Mouse (Mus musculus): ENCODE results near the gene Rab3il1. TPM values are rescaled to one million over a fixed set of nuclear protein-coding genes. Genes with fewer than 3 reads are reported as not detected.
A peak's percentile ranks its signal among the peaks of the same experiment; 100 is the strongest.

The Rab3il1 gene
- polyA plus RNA-seq, 1 experiment from 2014 or later = 26.2 TPM

DNA sequence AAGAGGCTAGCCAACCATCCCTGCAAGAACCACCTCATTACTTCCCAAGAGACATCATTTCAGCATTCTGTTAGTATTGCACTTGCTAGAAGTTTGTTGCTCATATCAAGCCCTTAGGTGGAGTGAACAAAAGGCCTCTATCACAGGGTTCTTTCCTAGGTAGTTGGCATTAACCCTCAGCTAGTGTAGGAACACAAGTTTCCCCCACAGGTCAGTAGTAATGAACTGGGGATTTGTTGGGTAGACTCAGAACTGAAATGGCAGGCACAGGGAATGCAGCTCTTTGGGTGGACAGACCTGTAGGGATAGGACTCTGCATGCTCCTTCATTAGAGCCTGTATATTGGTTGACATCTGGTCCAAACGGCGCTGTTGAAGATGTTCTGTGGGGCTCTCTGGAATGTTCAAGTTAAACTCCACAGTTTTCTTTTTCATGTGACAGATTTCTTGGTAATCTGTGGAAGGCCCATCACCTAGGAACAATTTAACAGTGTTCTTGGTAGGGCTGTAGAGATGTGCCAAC is 15.5 kb upstream of the Rab3il1 start:
- Histone ChIP-seq H3K27ac (replicated peaks) (no peak overlapping the region), H3K27me3 (no peaks in the 10 kb centered on the region), H3K4me1 (replicated peaks) (peaks cover 26% of the 10 kb centered on the region), H3K36me3 (peaks cover 24% of the 10 kb centered on the region), H3K4me2 (no peak overlapping the region), H3K9ac (no peak overlapping the region), H3K9me3 (no peaks in the 10 kb centered on the region), H3K4me3 (no peak overlapping the region)
- no peak for ATAC-seq (ENCODE audit: low read depth)
- WGBS = 91% methylated on average over 2 of the region's 2 CpGs

DNA sequence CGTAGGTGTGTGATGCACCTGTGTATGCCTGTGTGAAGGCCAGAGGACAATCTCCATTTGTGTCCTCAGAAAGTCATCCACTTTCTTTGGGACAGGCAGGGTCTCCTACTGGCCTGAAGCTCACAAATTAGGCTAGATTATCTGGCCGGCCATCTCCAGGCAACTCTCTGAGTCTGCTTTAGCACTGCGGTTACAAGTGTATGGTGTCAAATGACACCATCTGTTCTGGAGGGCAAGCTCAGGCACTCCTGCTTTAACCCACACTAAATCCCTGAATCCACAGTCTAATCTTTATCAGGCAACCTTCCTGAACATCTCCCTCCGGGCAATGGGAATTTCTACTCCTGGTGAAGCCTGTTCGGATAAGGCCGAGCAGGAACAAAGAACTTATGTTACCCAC is 14.3 kb upstream of the Rab3il1 start:
- no peaks in the 10 kb centered on the region for H3K9me3 ChIP-seq
- H3K27ac ChIP-seq (replicated peaks) = no peak overlapping the region
- H3K36me3 ChIP-seq = peaks cover 24% of the 10 kb centered on the region
- 58% methylated on average over 6 of the region's 6 CpGs for WGBS
- H3K9ac ChIP-seq = no peak overlapping the region
- no peak for ATAC-seq (ENCODE audit: low read depth)
- H3K4me3 ChIP-seq = no peak overlapping the region
- H3K4me2 ChIP-seq = no peak overlapping the region
- H3K4me1 ChIP-seq (replicated peaks) = peaks cover 15% of the 10 kb centered on the region
- H3K27me3 ChIP-seq = no peaks in the 10 kb centered on the region

DNA sequence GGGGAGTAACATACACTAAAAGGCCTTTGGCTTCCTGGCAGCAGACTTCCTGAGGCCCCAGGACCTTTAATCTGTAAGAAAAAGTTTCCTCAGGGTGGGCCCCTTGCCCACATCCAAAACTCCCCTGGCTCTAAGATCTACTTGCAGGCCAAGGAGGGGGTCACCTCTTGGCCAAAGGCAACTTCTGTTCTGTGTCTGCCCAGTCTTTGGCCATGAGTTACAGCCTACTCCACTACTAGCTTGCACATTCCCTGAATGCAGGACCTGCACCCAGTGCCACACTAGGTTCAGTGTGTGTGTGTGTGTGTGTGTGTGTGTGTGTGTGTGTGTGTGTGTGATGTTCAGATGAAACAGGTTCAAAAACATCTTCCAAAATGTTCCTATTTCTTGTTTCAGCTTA is 13.9 kb upstream of the Rab3il1 start:
- Histone ChIP-seq H3K27ac (replicated peaks) (no peak overlapping the region), H3K27me3 (no peaks in the 10 kb centered on the region), H3K4me2 (no peak overlapping the region), H3K4me1 (replicated peaks) (peaks cover 15% of the 10 kb centered on the region), H3K36me3 (peaks cover 24% of the 10 kb centered on the region), H3K9me3 (no peaks in the 10 kb centered on the region), H3K9ac (no peak overlapping the region), H3K4me3 (no peak overlapping the region)
- no peak for ATAC-seq (ENCODE audit: low read depth)

DNA sequence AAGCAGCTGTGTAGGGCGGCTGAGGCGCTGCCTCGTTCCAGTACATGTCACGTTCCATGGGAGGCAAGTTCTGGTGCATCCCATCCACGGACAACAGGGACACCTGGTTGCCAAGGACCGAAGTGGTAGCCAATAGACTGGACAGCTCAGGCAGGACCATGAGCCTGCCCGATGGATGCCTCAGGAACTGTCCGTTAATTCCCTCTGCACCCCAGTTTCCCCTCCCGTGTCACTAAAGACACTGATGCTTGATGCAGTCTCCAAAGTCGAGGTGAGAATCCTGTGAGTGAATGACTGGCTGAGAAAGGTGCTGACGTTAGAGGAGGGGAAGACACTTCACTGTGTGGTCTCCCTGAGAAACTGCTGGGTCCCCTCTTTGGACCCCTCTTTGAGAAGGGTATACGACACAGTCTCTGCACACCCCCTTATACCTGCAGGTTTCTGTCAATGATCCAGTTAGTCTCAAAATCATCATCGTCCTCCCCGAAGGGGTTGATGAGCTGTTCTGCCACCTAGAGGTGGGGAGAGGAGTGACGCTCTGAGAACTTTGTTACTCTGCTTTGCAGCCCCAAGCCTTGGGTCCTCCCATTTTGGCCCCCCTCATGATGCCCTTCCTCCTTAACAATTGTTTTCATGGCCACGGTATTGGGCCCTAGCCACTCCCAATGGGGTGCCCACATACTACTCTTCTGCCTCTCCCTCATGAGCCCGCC is 12.1 kb upstream of the Rab3il1 start:
- no peak overlapping the region for H3K9ac ChIP-seq
- H3K27me3 ChIP-seq = no peaks in the 10 kb centered on the region
- no peak overlapping the region for H3K4me3 ChIP-seq
- ATAC-seq (ENCODE audit: low read depth) = no peak
- H3K9me3 ChIP-seq = no peaks in the 10 kb centered on the region
- H3K27ac ChIP-seq (replicated peaks) = no peak overlapping the region
- peaks cover 20% of the 10 kb centered on the region for H3K36me3 ChIP-seq
- 67% methylated on average over 17 of the region's 17 CpGs for WGBS
- H3K4me2 ChIP-seq = no peak overlapping the region
- peaks cover 10% of the 10 kb centered on the region for H3K4me1 ChIP-seq (replicated peaks)

DNA sequence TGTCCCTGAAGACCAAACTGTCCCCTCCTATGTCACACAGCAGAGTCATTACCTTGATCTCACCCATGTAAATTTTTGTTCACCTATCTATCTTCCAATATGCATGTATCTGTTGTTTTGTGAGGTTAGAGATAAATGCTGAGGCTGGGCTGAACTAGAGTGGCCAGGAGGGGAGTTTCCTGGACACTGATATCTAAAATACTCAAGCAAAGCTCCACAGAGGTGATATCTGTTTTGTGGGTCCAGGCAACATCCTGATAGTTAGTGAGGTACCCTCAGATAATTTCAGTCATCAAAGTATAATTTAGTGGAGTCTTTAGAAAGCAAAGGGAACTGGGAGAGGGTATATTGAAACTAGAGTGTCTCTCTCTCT is 11.6 kb upstream of the Rab3il1 start:
- no peak overlapping the region for H3K27ac ChIP-seq (replicated peaks)
- peaks cover 8% of the 10 kb centered on the region for H3K4me1 ChIP-seq (replicated peaks)
- ATAC-seq (ENCODE audit: low read depth) = no peak
- no peaks in the 10 kb centered on the region for H3K27me3 ChIP-seq
- no peak overlapping the region for H3K4me2 ChIP-seq
- peaks cover 15% of the 10 kb centered on the region for H3K36me3 ChIP-seq
- no peaks in the 10 kb centered on the region for H3K9me3 ChIP-seq
- no peak overlapping the region for H3K9ac ChIP-seq
- no peak overlapping the region for H3K4me3 ChIP-seq

DNA sequence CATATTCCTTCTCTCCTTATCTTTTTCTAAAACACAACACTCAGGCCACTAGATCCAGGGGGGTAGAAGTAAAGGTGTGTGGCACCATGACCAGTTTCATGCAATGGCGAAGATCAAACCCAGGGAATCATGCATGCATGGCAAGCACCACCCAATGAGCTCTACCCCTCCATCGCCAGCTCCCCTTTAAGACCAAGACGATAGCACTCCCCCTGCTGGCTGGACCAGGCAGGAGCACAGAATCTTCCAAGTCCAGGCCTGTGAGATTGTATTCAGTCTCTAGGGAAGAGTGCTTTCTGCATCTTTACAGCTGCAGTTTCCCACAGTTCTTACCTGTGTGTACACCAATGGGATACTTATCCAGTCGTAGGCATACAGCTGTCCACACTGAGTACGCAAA is 10.2 kb upstream of the Rab3il1 start:
- WGBS = 19% methylated on average over 5 of the region's 5 CpGs
- peaks cover 8% of the 10 kb centered on the region for H3K4me1 ChIP-seq (replicated peaks)
- H3K36me3 ChIP-seq = peaks cover under 1% of the 10 kb centered on the region; the same call in 1 of the 2 replicates
- ATAC-seq (ENCODE audit: low read depth) = peak; percentile 28; the same call in 1 of the 2 replicates
- H3K9me3 ChIP-seq = no peaks in the 10 kb centered on the region
- H3K27me3 ChIP-seq = no peaks in the 10 kb centered on the region
- H3K4me2 ChIP-seq = no peak overlapping the region
- no peak overlapping the region for H3K4me3 ChIP-seq
- no peak overlapping the region for H3K9ac ChIP-seq
- H3K27ac ChIP-seq (replicated peaks) = no peak overlapping the region

DNA sequence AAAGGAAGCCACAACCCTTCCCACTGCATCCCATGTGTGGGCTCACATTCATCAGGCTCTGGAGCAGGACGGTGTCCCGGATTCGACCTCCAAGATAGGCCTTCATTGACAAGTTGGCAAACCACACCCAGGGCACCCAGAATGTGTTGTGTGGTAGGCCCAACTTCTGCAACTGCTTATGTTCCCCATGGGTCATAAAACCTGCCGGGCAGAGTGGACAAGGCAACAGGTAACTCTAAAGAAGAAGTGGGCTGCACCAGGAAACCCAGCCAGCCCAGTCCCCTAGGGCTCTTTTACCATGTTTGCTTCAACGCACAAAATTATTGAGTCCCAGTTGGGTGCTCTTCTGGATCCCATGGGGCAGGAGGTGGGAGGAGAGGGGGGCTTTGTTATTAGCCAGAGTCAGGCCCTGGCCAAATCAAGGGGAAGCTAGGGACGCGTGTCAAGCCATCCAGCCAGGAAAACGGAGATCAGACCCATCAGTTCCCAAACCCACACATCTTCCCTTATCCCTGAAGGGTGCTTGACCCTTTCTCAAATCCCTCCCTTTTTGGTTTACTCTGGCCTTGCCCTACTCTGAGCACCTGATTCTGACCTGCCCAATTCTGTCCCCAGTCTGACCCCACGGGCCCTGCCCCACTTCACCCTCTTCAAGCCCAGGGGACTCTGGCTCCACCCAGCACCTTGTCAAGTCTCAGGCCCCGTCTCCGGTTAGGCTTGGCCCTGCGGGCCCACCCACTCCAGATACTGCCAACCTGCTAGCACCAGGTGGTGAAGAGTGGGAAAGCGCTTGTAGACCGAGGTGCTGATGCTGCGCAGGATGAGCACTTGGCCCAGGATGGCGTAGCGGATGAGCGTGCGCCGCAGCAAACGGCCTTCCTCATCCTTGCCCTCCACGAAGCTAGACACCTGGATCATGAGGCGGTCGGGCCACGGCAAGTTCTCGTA is 9.2 kb upstream of the Rab3il1 start:
- peak overlapping the region; percentile 26 for H3K4me3 ChIP-seq
- peaks cover 8% of the 10 kb centered on the region for H3K4me1 ChIP-seq (replicated peaks)
- peak overlapping the region; percentile 52 for H3K9ac ChIP-seq
- H3K27ac ChIP-seq (replicated peaks) = 0 out of 2 replicates have a peak overlapping the region, but pooled peaks have one; percentile 23
- peak; percentile 55 for ATAC-seq (ENCODE audit: low read depth)
- no peaks in the 10 kb centered on the region for H3K36me3 ChIP-seq
- WGBS = 53% methylated on average over 26 of the region's 26 CpGs
- no peaks in the 10 kb centered on the region for H3K27me3 ChIP-seq
- no peaks in the 10 kb centered on the region for H3K9me3 ChIP-seq
- peak overlapping the region; percentile 49 for H3K4me2 ChIP-seq

DNA sequence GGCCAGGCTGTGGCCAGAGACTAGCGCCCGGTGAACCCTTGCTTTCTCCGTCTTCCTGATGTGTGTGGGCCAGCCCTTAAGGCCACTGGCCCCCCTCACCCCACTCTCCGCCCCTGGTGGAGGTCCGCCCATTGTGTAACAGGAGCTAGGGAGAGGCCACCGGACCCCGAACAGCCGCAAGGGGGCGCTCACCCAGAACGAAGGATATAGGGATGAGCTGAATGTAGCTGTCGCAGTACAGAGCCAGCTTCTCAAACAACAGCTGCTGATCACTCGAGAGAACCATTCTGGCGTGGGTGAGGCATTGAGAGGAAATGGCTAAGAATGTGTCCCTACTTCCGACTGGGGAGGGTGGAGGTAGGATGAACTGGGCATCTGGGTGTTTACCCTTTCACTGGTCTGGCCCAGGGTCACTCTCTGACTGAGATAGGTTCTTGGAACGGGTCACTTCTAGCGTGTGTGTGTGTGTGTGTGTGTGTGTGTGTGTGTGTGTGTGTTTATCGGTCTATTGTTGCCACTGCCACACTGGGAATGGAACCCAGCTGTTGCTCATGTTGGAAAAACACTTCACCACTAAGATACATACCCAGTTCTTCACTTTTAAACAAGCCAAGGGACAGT is 8.3 kb upstream of the Rab3il1 start:
- no peaks in the 10 kb centered on the region for H3K27me3 ChIP-seq
- H3K4me1 ChIP-seq (replicated peaks) = peaks cover 8% of the 10 kb centered on the region
- 7% methylated on average over 17 of the region's 17 CpGs for WGBS
- H3K4me2 ChIP-seq = peak overlapping the region; percentile 49
- H3K27ac ChIP-seq (replicated peaks) = no peak overlapping the region
- peak; percentile 89 for ATAC-seq (ENCODE audit: low read depth)
- H3K4me3 ChIP-seq = peak overlapping the region; percentile 26
- H3K36me3 ChIP-seq = no peaks in the 10 kb centered on the region
- no peaks in the 10 kb centered on the region for H3K9me3 ChIP-seq
- peak overlapping the region; percentile 52 for H3K9ac ChIP-seq

DNA sequence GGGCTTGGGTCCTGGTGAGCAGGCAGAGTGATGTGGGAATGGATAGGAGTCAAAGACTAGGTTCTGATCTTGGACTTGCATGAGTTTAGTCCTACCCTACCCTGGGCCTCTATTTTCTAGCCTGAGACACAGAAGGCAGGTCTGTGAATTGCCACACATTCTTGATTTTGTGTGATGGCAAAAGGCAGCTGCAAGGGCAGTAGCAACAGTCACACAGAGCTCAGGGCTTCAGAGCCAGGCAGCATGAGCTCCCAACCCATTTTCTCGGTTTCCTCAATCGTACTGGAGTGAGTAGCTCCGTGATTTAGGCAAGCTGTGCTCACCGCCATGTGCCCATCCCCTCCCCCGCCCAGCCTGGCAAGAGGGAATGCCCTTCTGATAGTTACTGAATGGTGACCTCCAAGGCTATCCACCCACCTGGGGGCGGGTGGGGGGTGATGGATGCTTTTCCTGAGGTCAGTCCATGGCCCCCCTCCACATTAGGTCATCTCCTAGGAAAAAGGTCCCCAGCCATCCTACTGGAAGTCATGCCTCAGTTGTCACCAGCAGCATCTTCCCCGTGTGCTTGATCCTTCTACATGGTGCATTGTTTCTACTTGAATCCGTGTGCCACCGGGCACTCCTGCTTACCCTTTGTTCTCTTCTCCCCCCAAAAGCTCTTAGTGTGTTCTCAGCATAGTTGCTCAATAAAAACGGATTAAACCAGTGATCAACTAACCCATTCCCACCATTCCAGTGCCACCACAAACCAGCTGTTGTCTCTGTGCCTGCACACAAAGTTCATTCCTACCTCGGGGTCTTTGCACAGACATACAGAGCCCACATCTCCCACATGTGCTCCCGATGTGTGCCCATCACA is 4.0 kb upstream of the Rab3il1 start:
- Histone ChIP-seq H3K27ac (replicated peaks) (no peak overlapping the region), H3K4me3 (no peak overlapping the region), H3K9me3 (no peaks in the 10 kb centered on the region), H3K9ac (no peak overlapping the region), H3K27me3 (no peaks in the 10 kb centered on the region), H3K36me3 (no peaks in the 10 kb centered on the region), H3K4me2 (no peak overlapping the region), H3K4me1 (replicated peaks) (peaks cover 8% of the 10 kb centered on the region)
- 79% methylated on average over 12 of the region's 12 CpGs for WGBS
- no peak for ATAC-seq (ENCODE audit: low read depth)

DNA sequence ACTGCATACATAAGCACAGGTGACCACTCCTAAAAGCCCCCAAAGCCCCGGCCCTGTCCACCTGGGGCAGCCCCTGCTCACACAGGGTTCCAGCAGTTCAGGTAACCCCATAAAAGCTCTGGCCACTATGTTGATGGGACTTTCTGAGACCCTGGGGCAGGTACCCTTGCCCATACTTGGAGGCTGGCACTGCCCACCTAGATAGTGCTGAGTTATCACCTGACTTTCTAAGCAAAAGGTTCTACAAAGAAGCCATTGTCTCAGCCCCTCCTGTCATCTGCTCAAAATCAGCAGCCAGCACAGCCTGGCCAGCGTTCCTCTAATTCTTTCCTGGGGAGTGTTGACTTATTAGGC is 3.4 kb upstream of the Rab3il1 start:
- Histone ChIP-seq H3K4me2 (no peak overlapping the region), H3K27ac (replicated peaks) (no peak overlapping the region), H3K4me3 (no peak overlapping the region), H3K9me3 (no peaks in the 10 kb centered on the region), H3K4me1 (replicated peaks) (peaks cover 5% of the 10 kb centered on the region), H3K27me3 (no peaks in the 10 kb centered on the region), H3K9ac (no peak overlapping the region), H3K36me3 (no peaks in the 10 kb centered on the region)
- ATAC-seq (ENCODE audit: low read depth) = no peak
- 77% methylated on average over 2 of the region's 2 CpGs for WGBS

DNA sequence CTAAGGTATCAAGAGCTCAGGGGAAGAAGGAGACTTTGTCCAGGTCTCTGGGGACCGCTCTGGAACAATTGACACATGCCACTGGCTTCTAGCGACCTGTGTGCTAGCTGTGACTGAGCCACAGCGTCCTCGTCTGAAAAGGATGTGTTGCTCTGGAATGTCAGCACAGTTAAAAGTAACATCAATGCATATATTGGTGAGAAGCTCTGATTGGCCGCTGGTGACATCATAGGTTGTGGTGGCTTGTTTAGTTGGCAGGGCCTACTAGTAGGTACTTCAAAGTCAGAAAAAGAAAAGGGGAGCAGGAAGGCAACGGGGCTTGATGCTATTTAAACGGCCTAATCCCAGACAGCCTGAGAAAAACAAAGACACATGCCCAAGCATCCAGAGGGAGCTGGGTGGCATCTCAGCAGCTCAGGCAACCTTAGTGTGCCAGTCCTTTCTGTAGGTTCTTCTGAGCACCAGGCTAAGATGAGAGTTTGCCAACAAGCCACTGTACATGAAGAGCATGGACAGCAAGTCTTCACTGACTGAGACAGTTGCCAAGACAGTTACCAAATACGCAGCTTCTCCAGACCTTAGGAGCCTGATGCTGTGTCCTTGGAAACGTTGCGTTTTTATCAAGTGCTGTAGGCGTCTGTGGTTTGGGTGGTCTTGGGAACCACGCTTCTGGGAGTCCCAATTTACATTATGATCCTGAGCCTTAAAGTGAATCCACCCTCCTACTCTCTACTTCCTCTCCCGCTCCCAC is 2.6 kb upstream of the Rab3il1 start:
- 71% methylated on average over 13 of the region's 13 CpGs for WGBS
- no peak overlapping the region for H3K9ac ChIP-seq
- no peak overlapping the region for H3K4me3 ChIP-seq
- no peaks in the 10 kb centered on the region for H3K4me1 ChIP-seq (replicated peaks)
- H3K27me3 ChIP-seq = no peaks in the 10 kb centered on the region
- no peak overlapping the region for H3K27ac ChIP-seq (replicated peaks)
- no peaks in the 10 kb centered on the region for H3K36me3 ChIP-seq
- no peaks in the 10 kb centered on the region for H3K9me3 ChIP-seq
- no peak for ATAC-seq (ENCODE audit: low read depth)
- no peak overlapping the region for H3K4me2 ChIP-seq

All from neural tube, embryonic 13.5 days (tissue).